Mouse (Mus musculus) cortical plate, adult 2 months (tissue): ENCODE measurements around the gene Strip2.

Experiments
- CTCF ChIP-seq: fragments of 200-500 bp; IDR thresholded peaks from 2 replicates; pipeline ENCODE4 v1.5.1; 2011; ENCODE audit warnings: mild to moderate bottlenecking, control low read depth, low read length; ENCODE audit not compliant: insufficient read depth; ENCODE audit errors: extremely low read depth
- POLR2A ChIP-seq: fragments of 200-500 bp; IDR thresholded peaks from 2 replicates; pipeline ENCODE4 v1.6.1; 2011; ENCODE audit warnings: mild to moderate bottlenecking, low read length, control low read depth; ENCODE audit not compliant: insufficient read depth; ENCODE audit errors: extremely low read depth

- no peak for TF ChIP-seq POLR2A
- 0 out of 2 replicates have a peak, but pooled peaks have one; percentile 17 for TF ChIP-seq CTCF
Observed at GRCm38 (mm10) chr6:29974836-29975235, 58.0 kb downstream of the Strip2 start.
